Mouse (Mus musculus): ENCODE measurements at regions not wholly inside any gene's neighbourhood (a gene's known extent, or its start where the extent isn't known, plus 50 kb on each side); places are given as distances from the start of the nearest gene placed in this dataset.

- no peak for DNase-seq
These were observed 606.5 kb upstream of the Celf2 start for GRCm38 (mm10) chr2:8115891-8116290.

- DNase-seq, result no peak
These were observed 603.2 kb upstream of the Celf2 start for GRCm38 (mm10) chr2:8112361-8113073.

- no peak for DNase-seq
These were observed 584.8 kb upstream of the Celf2 start for GRCm38 (mm10) chr2:8094157-8094556.

GRCm38 (mm10) chr2:8067901-8068300 lies 558.5 kb upstream of the Celf2 start:
- no peak for DNase-seq

- no peak for DNase-seq
These were observed 552.3 kb upstream of the Celf2 start for GRCm38 (mm10) chr2:8061687-8062086.

- DNase-seq, result no peak
These were observed 519.8 kb upstream of the Celf2 start for GRCm38 (mm10) chr2:8029212-8029611.

- no peak for DNase-seq
These were observed 518.2 kb upstream of the Celf2 start for GRCm38 (mm10) chr2:8027571-8027970.

- DNase-seq, result no peak
These were observed 517.3 kb upstream of the Celf2 start for GRCm38 (mm10) chr2:8026648-8027047.

- DNase-seq, result no peak
These were observed 513.3 kb upstream of the Celf2 start for GRCm38 (mm10) chr2:8022651-8023050.

- DNase-seq, result no peak
These were observed 512.7 kb upstream of the Celf2 start for GRCm38 (mm10) chr2:8022043-8022442.

- no peak for DNase-seq
These were observed 503.5 kb upstream of the Celf2 start for GRCm38 (mm10) chr2:8012826-8013225.

GRCm38 (mm10) chr2:7999444-7999843 lies 490.1 kb upstream of the Celf2 start:
- DNase-seq, result no peak

GRCm38 (mm10) chr2:7974471-7974870 lies 465.1 kb upstream of the Celf2 start:
- DNase-seq, result no peak

GRCm38 (mm10) chr2:7963456-7963855 lies 454.1 kb upstream of the Celf2 start:
- no peak for DNase-seq

- DNase-seq, result no peak
These were observed 444.8 kb upstream of the Celf2 start for GRCm38 (mm10) chr2:7954210-7954609.

- DNase-seq, result no peak
These were observed 443.5 kb upstream of the Celf2 start for GRCm38 (mm10) chr2:7952846-7953245.

GRCm38 (mm10) chr2:7944946-7945345 lies 435.6 kb upstream of the Celf2 start:
- DNase-seq, result peak; percentile 4

GRCm38 (mm10) chr2:7933617-7934016 lies 424.3 kb upstream of the Celf2 start:
- DNase-seq, result no peak

GRCm38 (mm10) chr2:7906271-7906670 lies 396.9 kb upstream of the Celf2 start:
- no peak for DNase-seq

GRCm38 (mm10) chr2:7893787-7894186 lies 384.4 kb upstream of the Celf2 start:
- no peak for DNase-seq

Measured in adrenal gland, postnatal 14 days (tissue).